Mouse (Mus musculus) liver, postnatal 0 days (tissue): ENCODE data around the gene Trappc5. TPM values are rescaled to one million over a fixed set of nuclear protein-coding genes. Genes with fewer than 3 reads are reported as not detected.

ENCODE experiments used
- ATAC-seq: fragments of 200-750 bp; cut with Nextera tagmentation; 2 replicates; pipeline ENCODE4 v1.8.0; 2017; ENCODE audit warnings: mild to moderate bottlenecking, moderate library complexity
- DNase-seq: peaks from one replicate; pipeline ENCODE4 v3.0.0-alpha.2; 2016
- H3K27ac ChIP-seq: fragments of 300-500 bp; sonication (generic); 2 replicates; pipeline ENCODE4 v1.5.1; 2014; ENCODE audit warnings: antibody characterized with exemption, moderate library complexity, mild to moderate bottlenecking, low read depth
- H3K27me3 ChIP-seq: fragments of 300-500 bp; sonication (generic); 2 replicates; pipeline ENCODE4 v1.6.1; 2014; ENCODE audit warnings: low read length, control low read depth, mixed read lengths; ENCODE audit not compliant: insufficient read depth
- H3K36me3 ChIP-seq: fragments of 300-500 bp; sonication (generic); replicated peaks from 2 replicates; pipeline ENCODE4 v1.6.1; 2014; ENCODE audit warnings: mild to moderate bottlenecking, control low read depth, low read length, moderate library complexity, mixed read lengths; ENCODE audit not compliant: insufficient read depth
- H3K4me1 ChIP-seq: fragments of 300-500 bp; sonication (generic); 2 replicates; pipeline ENCODE4 v1.6.1; 2014; ENCODE audit warnings: antibody characterized with exemption, mild to moderate bottlenecking, control low read depth; ENCODE audit not compliant: insufficient read depth
- H3K4me2 ChIP-seq: fragments of 300-500 bp; sonication (generic); 2 replicates; pipeline ENCODE4 v1.6.1; 2014; ENCODE audit warnings: low read depth, mild to moderate bottlenecking, low read length, moderate library complexity, mixed read lengths
- H3K4me3 ChIP-seq: fragments of 300-500 bp; sonication (generic); 2 replicates; pipeline ENCODE4 v1.5.1; 2014; ENCODE audit warnings: low read depth, low read length
- H3K9ac ChIP-seq: fragments of 300-500 bp; sonication (generic); replicated peaks from 2 replicates; pipeline ENCODE4 v1.6.1; 2014; ENCODE audit warnings: mild to moderate bottlenecking, moderate library complexity
- H3K9me3 ChIP-seq: fragments of 300-500 bp; sonication (generic); 2 replicates; pipeline ENCODE4 v1.6.1; 2016; ENCODE audit warnings: mild to moderate bottlenecking, control low read depth, low read length, mixed read lengths
- CTCF ChIP-seq: sonication (generic); IDR thresholded peaks from 2 replicates; pipeline ENCODE4 v1.5.1; 2016; ENCODE audit warnings: antibody characterized with exemption, low read depth
- EP300 ChIP-seq: IDR thresholded peaks from 2 replicates; pipeline ENCODE4 v1.6.1; 2016; ENCODE audit warnings: antibody characterized with exemption, low read depth, mild to moderate bottlenecking
- WGBS: fragments of 180-500 bp; shearing (Covaris S2); extraction: QIAGEN DNeasy Blood & Tissue Kit; methylation state at CpG from one replicate; pipeline ENCODE4 v1.1.7; 2014; ENCODE audit not compliant: insufficient replicate concordance; 5-methylcytosine and 5-hydroxymethylcytosine counted together
- polyA plus RNA-seq: library from polyadenylated mRNA; unstranded; fragments of >200 nt; fragmentation: Nextera tagmentation; extraction: Ambion mirVana; gene quantifications from 2 replicates; pipeline ENCODE4 v1.2.1, GENCODE M21; 2015

Trappc5 gene
- polyA plus RNA-seq, 1 experiment from 2014 or later = 16.6 TPM

DNA sequence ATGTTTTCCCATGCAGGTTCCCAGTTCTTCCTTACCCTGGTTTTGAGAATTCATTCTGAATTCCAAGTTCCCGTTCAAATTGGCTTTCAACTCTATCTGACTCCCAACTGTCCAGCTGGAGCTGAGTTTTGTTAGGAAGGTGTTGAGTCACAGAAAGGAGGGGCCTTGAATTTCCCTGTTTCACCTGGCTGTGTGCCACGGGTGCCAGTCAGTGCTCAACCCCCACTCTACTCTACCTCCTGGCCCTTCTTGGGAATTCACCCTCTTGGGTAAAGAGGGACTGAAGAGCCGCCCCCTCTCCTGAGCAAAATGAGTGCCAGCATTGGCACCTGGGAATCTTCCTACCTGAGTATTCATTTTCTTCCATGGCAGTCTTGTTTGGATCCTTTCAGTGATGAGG is 14.7 kb downstream of the Trappc5 start:
- 67% methylated on average over 3 of the region's 3 CpGs for WGBS
- H3K4me3 ChIP-seq = no peak overlapping the region
- no peak for DNase-seq
- H3K4me2 ChIP-seq = no peak overlapping the region
- H3K4me1 ChIP-seq = no peaks in the 10 kb centered on the region
- H3K27ac ChIP-seq = no peak overlapping the region
- no peak for TF ChIP-seq EP300
- no peak for TF ChIP-seq CTCF
- ATAC-seq = no peak
- H3K27me3 ChIP-seq = no peaks in the 10 kb centered on the region
- no peaks in the 10 kb centered on the region for H3K36me3 ChIP-seq
- H3K9me3 ChIP-seq = no peaks in the 10 kb centered on the region
- H3K9ac ChIP-seq = no peak overlapping the region

DNA sequence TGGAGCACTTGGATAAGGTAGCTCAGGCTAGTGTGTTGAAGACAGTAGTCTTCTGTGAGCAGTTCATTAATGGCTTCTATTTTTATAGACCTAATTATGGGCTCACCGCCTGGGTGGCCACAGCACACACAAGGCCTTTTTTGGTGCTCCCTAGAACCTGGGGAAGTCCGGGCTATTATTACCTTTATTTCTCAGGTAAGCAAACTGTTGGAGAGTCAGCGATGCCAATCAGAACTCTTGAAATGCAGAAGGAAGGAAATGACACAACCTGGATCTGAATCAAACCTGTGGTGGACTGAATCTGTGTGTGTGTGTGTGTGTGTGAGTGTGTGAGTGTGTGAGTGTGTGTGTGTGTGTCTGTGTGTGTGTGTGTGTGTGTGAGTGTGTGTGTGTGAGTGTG is 18.0 kb downstream of the Trappc5 start, which contains the start of gene Fcer2a:
Gene Fcer2a, minus strand, starts transcription at position 55 of the 400 bp plus-strand sequence.
- H3K27me3 ChIP-seq = no peaks in the 10 kb centered on the region
- H3K9me3 ChIP-seq = no peaks in the 10 kb centered on the region
- no peak within 1 kb of the TSS for H3K4me3 ChIP-seq
- H3K27ac ChIP-seq = no peak within 1 kb of the TSS
- DNase-seq (no peak), ATAC-seq (no peak)
- H3K4me1 ChIP-seq = no peaks in the 10 kb centered on the region
- TF ChIP-seq EP300 (no peak), CTCF (no peak)
- WGBS = 74% methylated on average over 3 of the region's 3 CpGs
- H3K36me3 ChIP-seq = no peaks in the 10 kb centered on the region
- H3K9ac ChIP-seq = no peak within 1 kb of the TSS
- H3K4me2 ChIP-seq = no peak within 1 kb of the TSS

DNA sequence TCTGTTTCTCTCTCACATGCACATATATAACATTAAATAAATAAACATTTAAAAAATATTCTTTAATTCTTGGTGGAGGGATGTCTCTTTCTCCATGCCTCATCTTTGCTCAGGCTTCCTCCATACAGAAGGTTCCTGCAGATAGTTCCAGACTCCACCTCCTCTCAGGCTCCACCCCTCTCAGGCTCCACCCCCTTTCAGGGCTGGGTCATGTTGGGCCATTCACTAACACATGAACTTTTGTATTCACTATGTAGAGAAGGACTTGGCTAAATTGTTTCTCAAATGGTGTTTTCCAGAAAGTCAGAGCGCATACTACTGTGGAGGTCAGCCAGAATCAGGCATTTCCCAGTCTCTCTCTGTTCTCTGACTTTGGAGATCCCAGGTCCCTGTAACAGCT is 25.4 kb downstream of the Trappc5 start:
- no peak for TF ChIP-seq CTCF
- TF ChIP-seq EP300 = no peak
- ATAC-seq = no peak
- WGBS = 93% methylated on average over 1 of the region's 1 CpGs
- H3K4me1 ChIP-seq = no peaks in the 10 kb centered on the region
- H3K27me3 ChIP-seq = no peaks in the 10 kb centered on the region
- no peaks in the 10 kb centered on the region for H3K9me3 ChIP-seq
- no peak overlapping the region for H3K27ac ChIP-seq
- no peak for DNase-seq
- no peak overlapping the region for H3K4me2 ChIP-seq
- H3K9ac ChIP-seq = no peak overlapping the region
- no peak overlapping the region for H3K4me3 ChIP-seq
- H3K36me3 ChIP-seq = no peaks in the 10 kb centered on the region

DNA sequence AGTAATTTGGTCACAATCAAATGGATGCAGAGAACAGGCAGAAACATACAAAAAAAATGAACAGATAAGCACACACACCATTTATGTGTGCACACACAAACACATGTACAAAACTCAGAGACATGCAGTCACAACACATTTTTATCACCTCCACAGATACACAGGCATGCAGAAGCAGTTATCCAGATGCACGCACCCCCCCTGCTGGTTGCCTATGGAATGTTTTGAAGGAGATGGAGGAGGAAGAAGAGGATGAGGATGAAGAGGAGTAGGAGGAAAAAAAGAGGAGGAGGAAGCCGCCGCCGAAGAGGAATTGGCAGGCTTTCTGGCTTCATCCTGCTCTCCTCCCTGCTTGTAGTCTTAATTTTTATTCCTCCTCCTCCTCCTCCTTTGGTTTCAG is 29.6 kb downstream of the Trappc5 start:
- 0 out of 2 replicates have a peak, but pooled peaks cover 4% of the 10 kb centered on the region for H3K4me1 ChIP-seq
- no peak overlapping the region for H3K4me2 ChIP-seq
- ATAC-seq (no peak), DNase-seq (no peak)
- no peak overlapping the region for H3K9ac ChIP-seq
- H3K9me3 ChIP-seq = no peaks in the 10 kb centered on the region
- H3K36me3 ChIP-seq = no peaks in the 10 kb centered on the region
- TF ChIP-seq EP300 (no peak), CTCF (peak; percentile 67)
- no peak overlapping the region for H3K27ac ChIP-seq
- H3K4me3 ChIP-seq = no peak overlapping the region
- WGBS = 35% methylated on average over 4 of the region's 4 CpGs
- no peaks in the 10 kb centered on the region for H3K27me3 ChIP-seq

DNA sequence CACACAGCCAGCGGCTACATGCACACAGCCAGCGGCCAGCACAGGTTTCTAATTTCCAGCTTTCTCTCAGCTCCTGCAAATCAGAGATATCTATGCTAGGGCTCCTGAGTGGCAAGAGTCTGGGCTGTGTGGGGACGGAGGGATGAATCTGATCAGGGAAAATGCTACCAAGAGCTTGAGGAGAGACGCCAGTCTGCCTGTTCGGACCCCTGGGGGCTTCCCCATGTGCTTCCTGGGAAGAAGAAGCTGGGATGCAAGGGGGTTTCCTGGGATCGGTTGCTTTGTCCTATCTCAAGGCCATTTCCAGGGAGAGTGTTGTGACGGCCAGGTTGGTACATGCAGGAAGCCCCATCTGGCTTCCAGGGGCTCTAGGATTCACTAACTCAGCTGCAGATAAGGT is 31.5 kb downstream of the Trappc5 start:
- ATAC-seq = peak; percentile 49
- 63% methylated on average over 7 of the region's 7 CpGs for WGBS

DNA sequence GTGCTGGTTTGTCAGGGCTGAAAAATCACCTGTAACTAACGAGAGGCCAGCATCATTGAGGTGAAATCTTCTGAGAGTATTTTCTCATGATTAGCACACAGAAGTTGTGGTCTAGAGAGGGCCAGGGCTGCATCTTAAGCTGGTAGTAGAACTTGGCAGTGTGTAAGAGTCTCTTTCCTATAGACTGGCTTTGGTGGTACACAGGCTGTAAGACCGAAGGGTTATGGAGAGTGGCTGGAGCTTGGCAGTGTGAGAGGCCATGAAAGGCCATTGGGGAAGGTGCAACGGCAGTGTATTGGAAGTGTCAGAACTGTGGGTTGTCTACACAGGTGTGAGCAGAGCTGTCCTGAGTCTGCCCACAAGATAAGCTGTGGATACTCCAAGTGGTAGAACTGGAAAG is 34.2 kb downstream of the Trappc5 start:
- H3K27me3 ChIP-seq = no peaks in the 10 kb centered on the region
- no peak overlapping the region for H3K9ac ChIP-seq
- no peak for DNase-seq
- H3K27ac ChIP-seq = no peak overlapping the region
- H3K4me3 ChIP-seq = no peak overlapping the region
- no peak for ATAC-seq
- 54% methylated on average over 3 of the region's 3 CpGs for WGBS
- H3K4me1 ChIP-seq = peaks cover 11% of the 10 kb centered on the region
- no peak for TF ChIP-seq CTCF
- TF ChIP-seq EP300 = no peak
- no peaks in the 10 kb centered on the region for H3K9me3 ChIP-seq
- H3K4me2 ChIP-seq = no peak overlapping the region
- H3K36me3 ChIP-seq = no peaks in the 10 kb centered on the region

More for the DNA sequence above, 31.5 kb downstream of the Trappc5 start:
- H3K27ac ChIP-seq = peak overlapping the region; percentile 34; the same call in 1 of the 2 replicates
- no peaks in the 10 kb centered on the region for H3K9me3 ChIP-seq
- TF ChIP-seq CTCF (no peak), EP300 (no peak)
- no peaks in the 10 kb centered on the region for H3K27me3 ChIP-seq
- H3K9ac ChIP-seq = no peak overlapping the region
- no peak overlapping the region for H3K4me3 ChIP-seq
- no peak for DNase-seq
- peaks cover 11% of the 10 kb centered on the region for H3K4me1 ChIP-seq
- no peak overlapping the region for H3K4me2 ChIP-seq
- H3K36me3 ChIP-seq = no peaks in the 10 kb centered on the region

DNA sequence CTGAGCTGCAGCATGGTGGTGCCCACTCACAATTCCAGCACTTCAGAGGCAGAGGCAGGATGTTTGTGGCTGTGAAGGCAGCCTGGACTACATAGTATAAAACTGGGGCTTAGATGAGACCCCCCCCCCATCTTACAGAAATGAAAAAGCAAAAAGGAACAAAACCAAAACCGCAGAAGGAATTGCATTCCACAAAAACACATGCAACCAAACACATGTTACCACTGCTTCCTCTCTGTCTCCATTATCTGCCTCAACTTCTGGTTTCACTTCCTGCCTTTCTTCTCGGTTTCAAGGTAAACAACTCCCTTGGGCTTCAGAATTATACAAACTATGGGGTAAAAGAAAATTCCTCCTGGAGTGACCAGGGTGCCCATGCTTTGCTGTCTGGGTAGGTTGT is 35.5 kb downstream of the Trappc5 start:
- TF ChIP-seq CTCF = no peak
- peak; percentile 67 for TF ChIP-seq EP300
- ATAC-seq (peak; percentile 41; the same call in 1 of the 2 replicates), DNase-seq (no peak)
- peak overlapping the region; percentile 3 for H3K27ac ChIP-seq
- H3K27me3 ChIP-seq = no peaks in the 10 kb centered on the region
- peaks cover 11% of the 10 kb centered on the region for H3K4me1 ChIP-seq
- no peaks in the 10 kb centered on the region for H3K36me3 ChIP-seq
- no peaks in the 10 kb centered on the region for H3K9me3 ChIP-seq
- no peak overlapping the region for H3K4me3 ChIP-seq
- WGBS = 13% methylated on average over 2 of the region's 2 CpGs
- no peak overlapping the region for H3K9ac ChIP-seq
- H3K4me2 ChIP-seq = peak overlapping the region; percentile 22
